Mouse (Mus musculus) testis, adult 2 months (tissue): ENCODE measurements around the gene Atp6v0d1. TPM values are rescaled to one million over a fixed set of nuclear protein-coding genes. Genes with fewer than 3 reads are reported as not detected.

Source experiments
- H3K27ac ChIP-seq: fragments of 200-500 bp; 2 replicates; pipeline ENCODE4 v1.5.1; 2012; ENCODE audit warnings: low read depth, low read length; ENCODE audit not compliant: control insufficient read depth, insufficient read depth
- H3K27me3 ChIP-seq: fragments of 200-500 bp; 2 replicates; pipeline ENCODE4 v1.6.1; 2012; ENCODE audit warnings: mild to moderate bottlenecking, low read length, moderate library complexity; ENCODE audit not compliant: control insufficient read depth, insufficient read depth
- H3K36me3 ChIP-seq: fragments of 200-500 bp; 2 replicates; pipeline ENCODE4 v1.6.1; 2012; ENCODE audit warnings: mild to moderate bottlenecking, low read length; ENCODE audit not compliant: control insufficient read depth, insufficient read depth
- H3K4me1 ChIP-seq: fragments of 200-500 bp; 2 replicates; pipeline ENCODE4 v1.6.1; 2012; ENCODE audit warnings: low read length; ENCODE audit not compliant: control insufficient read depth, insufficient read depth
- H3K4me3 ChIP-seq: fragments of 200-500 bp; 2 replicates; pipeline ENCODE4 v1.5.1; 2012; ENCODE audit warnings: low read depth, mild to moderate bottlenecking, low read length, moderate library complexity, mixed read lengths; ENCODE audit not compliant: control insufficient read depth
- CTCF ChIP-seq: fragments of 200-500 bp; IDR thresholded peaks from 2 replicates; pipeline ENCODE4 v1.5.1; 2012; ENCODE audit warnings: low read depth, mild to moderate bottlenecking, inconsistent platforms, low read length, moderate library complexity; ENCODE audit not compliant: control insufficient read depth, insufficient read depth, insufficient replicate concordance
- POLR2A ChIP-seq: fragments of 200-500 bp; IDR thresholded peaks from 2 replicates; pipeline ENCODE4 v1.6.1; 2012; ENCODE audit warnings: low read depth, mild to moderate bottlenecking, inconsistent platforms, low read length, moderate library complexity; ENCODE audit not compliant: control insufficient read depth
- polyA plus RNA-seq: library from polyadenylated mRNA; depleted of rRNA; stranded (reverse); fragments of >200 nt; gene quantifications from 2 replicates; pipeline ENCODE4 v1.2.3, GENCODE M21; 2012

Atp6v0d1 gene
- polyA plus RNA-seq, 1 experiment: 47.4 TPM

DNA sequence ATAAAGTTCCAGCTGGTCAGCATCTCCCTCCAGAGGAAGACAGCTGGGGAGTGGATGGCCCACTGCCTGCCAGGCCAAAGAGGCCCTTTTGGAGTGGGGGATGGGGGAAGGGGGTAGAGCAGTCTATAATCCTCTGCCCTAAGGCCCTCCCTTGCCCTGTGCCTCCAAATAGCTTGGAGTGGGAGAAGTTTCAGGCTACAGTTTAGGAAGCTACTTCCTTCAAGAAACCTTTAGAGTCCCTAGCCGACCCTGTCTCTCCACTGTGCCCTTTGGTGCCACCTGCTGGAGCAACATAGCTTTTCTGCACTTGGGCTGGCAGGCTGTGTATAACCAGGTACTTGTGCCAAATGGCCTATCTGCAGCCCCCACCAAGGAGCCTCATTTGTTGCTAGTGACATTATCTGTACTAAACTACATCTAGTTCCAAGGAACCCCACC, 31.9 kb downstream of the Atp6v0d1 start:
- Histone ChIP-seq H3K27me3 (no peaks in the 10 kb centered on the region), H3K4me3 (no peak overlapping the region), H3K36me3 (no peaks in the 10 kb centered on the region; the same call in 1 of the 2 replicates), H3K27ac (no peak overlapping the region), H3K4me1 (no peaks in the 10 kb centered on the region)
- no peak for TF ChIP-seq POLR2A
- peak; percentile 54; the same call in 1 of the 2 replicates for TF ChIP-seq CTCF

DNA sequence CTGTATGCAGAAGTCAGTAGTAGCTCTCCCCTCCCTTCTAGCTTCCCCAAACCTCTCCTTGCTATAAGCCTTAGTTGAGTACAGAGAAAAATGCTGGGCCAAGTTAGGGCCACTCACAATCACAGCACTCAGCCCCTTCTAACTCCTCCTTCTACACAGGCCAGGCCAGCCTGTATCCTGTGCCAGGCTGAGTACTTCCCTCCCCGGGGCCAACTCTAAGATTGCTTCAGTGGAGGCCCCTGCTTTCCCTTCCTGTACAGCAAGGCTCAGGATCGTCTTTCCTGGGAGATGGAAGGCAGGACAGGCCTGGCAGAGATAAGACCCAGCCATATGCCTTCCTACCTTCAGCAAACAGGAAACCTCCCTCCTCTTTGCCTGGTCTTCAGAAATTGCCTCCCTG, 32.4 kb downstream of the Atp6v0d1 start:
- TF ChIP-seq POLR2A: no peak
- no peak for TF ChIP-seq CTCF
- H3K4me1 ChIP-seq: no peaks in the 10 kb centered on the region
- no peak overlapping the region for H3K4me3 ChIP-seq
- no peaks in the 10 kb centered on the region for H3K27me3 ChIP-seq
- H3K27ac ChIP-seq: no peak overlapping the region
- H3K36me3 ChIP-seq: no peaks in the 10 kb centered on the region; the same call in 1 of the 2 replicates

DNA sequence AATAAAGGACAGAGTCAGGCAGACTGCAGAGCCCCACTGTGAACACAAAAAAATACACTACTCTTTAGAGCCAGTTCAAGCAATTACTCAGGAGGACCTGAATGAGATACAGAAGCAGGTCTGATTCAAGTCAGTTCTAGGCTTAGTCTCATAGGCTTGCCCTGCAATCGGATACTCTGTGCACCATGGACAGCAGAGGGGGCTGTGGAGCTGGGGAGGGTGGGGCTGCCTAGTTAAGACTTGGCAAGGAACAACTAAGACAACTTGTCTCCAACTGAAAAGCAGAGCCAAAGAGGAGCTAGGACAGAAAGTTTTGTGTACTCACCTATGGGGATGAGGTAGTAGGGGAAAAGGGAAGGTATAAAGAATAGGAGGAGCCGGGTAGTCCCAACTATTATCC, 34.1 kb downstream of the Atp6v0d1 start:
- Histone ChIP-seq H3K4me3 (no peak overlapping the region), H3K27me3 (no peaks in the 10 kb centered on the region), H3K27ac (no peak overlapping the region), H3K36me3 (no peaks in the 10 kb centered on the region; the same call in 1 of the 2 replicates), H3K4me1 (no peaks in the 10 kb centered on the region)
- TF ChIP-seq POLR2A (no peak), CTCF (peak; percentile 31; the same call in 1 of the 2 replicates)

DNA sequence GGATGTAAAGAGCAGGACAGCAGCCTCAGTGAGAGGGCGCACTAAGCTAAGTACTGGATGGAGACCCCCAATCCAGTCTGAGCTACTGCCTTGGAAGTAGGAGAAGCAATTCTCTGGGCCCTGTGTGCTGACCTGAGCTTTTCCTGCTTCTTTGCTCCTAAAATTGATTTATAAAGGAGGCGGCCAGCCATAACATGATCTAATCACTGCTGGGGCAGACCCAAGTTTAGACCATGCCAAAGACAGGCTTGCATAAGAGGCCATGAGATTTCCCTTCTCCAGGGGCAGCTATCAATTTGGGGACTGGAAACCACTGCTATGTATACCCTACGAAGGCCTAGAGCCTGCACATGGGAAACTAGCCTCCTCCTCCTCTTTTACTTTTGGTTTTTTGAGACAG, 36.6 kb downstream of the Atp6v0d1 start:
- H3K36me3 ChIP-seq: no peaks in the 10 kb centered on the region; the same call in 1 of the 2 replicates
- no peak overlapping the region for H3K4me3 ChIP-seq
- TF ChIP-seq POLR2A: no peak
- no peak for TF ChIP-seq CTCF
- H3K4me1 ChIP-seq: no peaks in the 10 kb centered on the region
- H3K27ac ChIP-seq: no peak overlapping the region
- no peaks in the 10 kb centered on the region for H3K27me3 ChIP-seq

DNA sequence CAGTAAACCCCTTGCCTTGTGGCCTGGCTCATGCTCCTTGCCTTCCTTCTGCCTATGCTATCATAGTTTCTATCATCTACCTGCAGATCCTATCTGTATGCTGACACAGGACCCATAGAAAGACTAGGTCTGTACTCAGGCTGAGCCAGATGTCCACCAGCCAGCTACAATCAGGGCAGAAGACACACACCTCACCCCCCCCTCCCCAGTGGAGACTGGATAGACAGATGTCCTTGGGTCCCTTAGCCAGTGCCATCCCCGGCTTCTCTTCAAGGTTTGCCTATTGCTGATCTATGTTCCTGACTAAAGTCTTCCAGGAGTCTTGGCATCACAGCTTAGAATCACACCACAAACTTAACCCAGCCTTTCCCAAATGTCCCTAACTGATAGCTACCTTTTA, 37.6 kb downstream of the Atp6v0d1 start:
- H3K27ac ChIP-seq: no peak overlapping the region
- no peaks in the 10 kb centered on the region for H3K4me1 ChIP-seq
- H3K27me3 ChIP-seq: no peaks in the 10 kb centered on the region
- TF ChIP-seq POLR2A (no peak), CTCF (no peak)
- H3K4me3 ChIP-seq: no peak overlapping the region
- H3K36me3 ChIP-seq: no peaks in the 10 kb centered on the region; the same call in 1 of the 2 replicates

DNA sequence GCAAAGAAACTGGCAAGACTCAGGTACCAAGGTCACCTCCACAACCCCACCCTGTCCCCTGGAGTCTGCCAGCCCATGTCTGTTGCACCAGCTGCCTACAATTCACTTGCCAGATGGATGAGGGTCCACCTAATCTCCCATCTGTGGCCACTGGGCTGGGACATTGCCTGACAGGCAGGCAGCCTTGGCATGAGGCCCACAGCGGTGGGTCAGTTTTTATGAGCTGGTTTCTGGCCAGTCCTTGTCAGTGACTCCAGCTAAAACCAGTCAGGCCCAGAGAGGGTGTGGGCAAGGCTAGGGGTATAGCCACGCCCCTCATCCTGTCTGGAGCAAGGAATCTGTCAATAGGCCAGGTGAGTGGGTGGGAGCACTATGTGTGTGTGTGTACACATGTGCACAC, 38.7 kb downstream of the Atp6v0d1 start:
- H3K27ac ChIP-seq: no peak overlapping the region
- H3K4me3 ChIP-seq: no peak overlapping the region
- no peaks in the 10 kb centered on the region; the same call in 1 of the 2 replicates for H3K36me3 ChIP-seq
- TF ChIP-seq POLR2A (no peak), CTCF (no peak)
- no peaks in the 10 kb centered on the region for H3K4me1 ChIP-seq
- H3K27me3 ChIP-seq: no peaks in the 10 kb centered on the region

DNA sequence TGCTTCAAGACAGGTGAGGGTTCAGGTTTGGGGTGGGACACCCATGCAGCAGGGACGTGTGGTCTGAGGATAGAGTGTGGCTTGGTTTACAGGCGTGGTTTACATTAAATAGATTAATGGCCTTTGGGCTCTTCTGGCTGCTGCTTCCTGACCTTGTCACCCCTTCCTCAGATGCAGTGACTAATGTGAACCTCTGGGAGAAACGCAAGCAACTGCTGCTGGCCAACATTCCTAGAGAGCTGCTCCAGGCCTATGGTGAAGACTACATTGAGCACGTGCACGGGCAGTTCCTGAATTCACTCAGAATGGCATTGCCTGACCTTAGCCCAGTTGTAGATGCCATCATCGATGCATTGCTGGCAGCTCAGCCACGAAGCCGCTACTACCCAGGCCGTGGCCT, 43.0 kb downstream of the Atp6v0d1 start:
- no peaks in the 10 kb centered on the region for H3K36me3 ChIP-seq
- no peak overlapping the region for H3K27ac ChIP-seq
- peaks cover 6% of the 10 kb centered on the region for H3K4me1 ChIP-seq
- no peak overlapping the region for H3K4me3 ChIP-seq
- H3K27me3 ChIP-seq: no peaks in the 10 kb centered on the region; the same call in 1 of the 2 replicates
- no peak for TF ChIP-seq CTCF
